Mouse (Mus musculus) kidney, embryonic 16.5 days (tissue): Measurements from ENCODE around the gene Gm9958. TPM values are rescaled to one million over a fixed set of nuclear protein-coding genes. Genes with fewer than 3 reads are reported as not detected.

ENCODE experiments used
- ATAC-seq: fragments of 200-750 bp; cut with Nextera tagmentation; 2 replicates; pipeline ENCODE4 v1.8.0; 2017; ENCODE audit warnings: moderate TSS enrichment; ENCODE audit not compliant: low FRiP score, low TSS enrichment
- H3K27ac ChIP-seq: fragments of 300-500 bp; sonication (generic); 2 replicates; pipeline ENCODE4 v1.5.1; 2014; ENCODE audit warnings: low read length
- H3K27me3 ChIP-seq: fragments of 300-500 bp; sonication (generic); 2 replicates; pipeline ENCODE4 v1.6.1; 2014; ENCODE audit warnings: low read length, control low read depth, mixed read lengths; ENCODE audit not compliant: insufficient read depth
- H3K36me3 ChIP-seq: fragments of 300-500 bp; sonication (generic); 2 replicates; pipeline ENCODE4 v1.6.1; 2014; ENCODE audit warnings: low read length, control low read depth, mixed read lengths; ENCODE audit not compliant: insufficient read depth
- H3K4me1 ChIP-seq: fragments of 300-500 bp; sonication (generic); 2 replicates; pipeline ENCODE4 v1.6.1; 2014; ENCODE audit warnings: low read length, control low read depth, mixed read lengths; ENCODE audit not compliant: insufficient read depth
- H3K4me2 ChIP-seq: fragments of 300-500 bp; sonication (generic); replicated peaks from 2 replicates; pipeline ENCODE4 v1.6.1; 2014; ENCODE audit warnings: low read depth, low read length
- H3K4me3 ChIP-seq: fragments of 300-500 bp; sonication (generic); 2 replicates; pipeline ENCODE4 v1.5.1; 2014; ENCODE audit warnings: mild to moderate bottlenecking, low read length
- H3K9ac ChIP-seq: fragments of 300-500 bp; sonication (generic); replicated peaks from 2 replicates; pipeline ENCODE4 v1.6.1; 2014; ENCODE audit warnings: low read length
- H3K9me3 ChIP-seq: fragments of 300-500 bp; sonication (generic); 2 replicates; pipeline ENCODE4 v1.6.1; 2016; ENCODE audit warnings: low read length, control low read depth
- WGBS: fragments of 180-500 bp; shearing (Covaris S2); extraction: QIAGEN DNeasy Blood & Tissue Kit; methylation state at CpG from one replicate; pipeline ENCODE4 v1.1.7; 2014; 5-methylcytosine and 5-hydroxymethylcytosine counted together
- polyA plus RNA-seq: library from polyadenylated mRNA; unstranded; fragments of >200 nt; fragmentation: Nextera tagmentation; extraction: Ambion mirVana; gene quantifications from 2 replicates; pipeline ENCODE4 v1.2.1, GENCODE M21; 2015

Gene Gm9958
- polyA plus RNA-seq, 1 experiment from 2014 or later, result 7.0 TPM

GRCm38 (mm10) chr5:90355824-90356223, 11.2 kb upstream of the Gm9958 start:
- no peaks in the 10 kb centered on the region for H3K27me3 ChIP-seq
- H3K4me1 ChIP-seq, result peaks cover 4% of the 10 kb centered on the region; the same call in 1 of the 2 replicates
- ATAC-seq, result no peak
- H3K27ac ChIP-seq, result no peak overlapping the region
- H3K9ac ChIP-seq, result no peak overlapping the region
- H3K9me3 ChIP-seq, result no peaks in the 10 kb centered on the region
- peaks cover 7% of the 10 kb centered on the region; the same call in 1 of the 2 replicates for H3K36me3 ChIP-seq
- H3K4me3 ChIP-seq, result no peak overlapping the region
- 83% methylated on average over 3 of the region's 3 CpGs for WGBS
- no peak overlapping the region for H3K4me2 ChIP-seq

- peaks cover 23% of the 10 kb centered on the region for H3K4me1 ChIP-seq
- ATAC-seq, result no peak
- no peak overlapping the region; the same call in 1 of the 2 replicates for H3K27ac ChIP-seq
- H3K9ac ChIP-seq, result peak overlapping the region; percentile 91
- no peaks in the 10 kb centered on the region for H3K27me3 ChIP-seq
- peak overlapping the region; percentile 72 for H3K4me2 ChIP-seq
- H3K4me3 ChIP-seq, result peak overlapping the region; percentile 93
- no peaks in the 10 kb centered on the region for H3K9me3 ChIP-seq
- peaks cover 3% of the 10 kb centered on the region; the same call in 1 of the 2 replicates for H3K36me3 ChIP-seq
- 2% methylated on average over 6 of the region's 6 CpGs for WGBS
Measured at GRCm38 (mm10) chr5:90364526-90364925, 2.5 kb upstream of the Gm9958 start.

GRCm38 (mm10) chr5:90365141-90365951, 1.7 kb upstream of the Gm9958 start:
- Histone ChIP-seq H3K4me1 (peaks cover 23% of the 10 kb centered on the region), H3K4me3 (peak overlapping the region; percentile 93), H3K36me3 (no peaks in the 10 kb centered on the region), H3K27ac (peak overlapping the region; percentile 99), H3K4me2 (peak overlapping the region; percentile 72), H3K9ac (peak overlapping the region; percentile 91), H3K9me3 (no peaks in the 10 kb centered on the region), H3K27me3 (no peaks in the 10 kb centered on the region)
- WGBS, result 0% methylated on average over 47 of the region's 61 CpGs
- peak; percentile 46 for ATAC-seq

GRCm38 (mm10) chr5:90366121-90367066, 610 bp upstream of the Gm9958 start, which contains the start of gene Ankrd17:
Gene Ankrd17, minus strand, starts transcription at chr5:90366577.
- Histone ChIP-seq H3K9ac (peak within 1 kb of the TSS; percentile 91), H3K4me2 (peak within 1 kb of the TSS; percentile 73), H3K27me3 (no peaks in the 10 kb centered on the region), H3K4me1 (peaks cover 20% of the 10 kb centered on the region), H3K9me3 (0 out of 2 replicates have a peak, but pooled peaks cover under 1% of the 10 kb centered on the region), H3K27ac (peak within 1 kb of the TSS; percentile 99), H3K4me3 (peak within 1 kb of the TSS; percentile 93), H3K36me3 (no peaks in the 10 kb centered on the region)
- ATAC-seq, result peak; percentile 94
- WGBS, result under 1% methylated on average over 60 of the region's 104 CpGs

- Histone ChIP-seq H3K27me3 (no peaks in the 10 kb centered on the region), H3K4me2 (no peak overlapping the region), H3K9me3 (0 out of 2 replicates have a peak, but pooled peaks cover 3% of the 10 kb centered on the region), H3K9ac (no peak overlapping the region), H3K4me1 (peaks cover 6% of the 10 kb centered on the region), H3K27ac (no peak overlapping the region), H3K4me3 (no peak overlapping the region), H3K36me3 (no peaks in the 10 kb centered on the region)
- WGBS, result 81% methylated on average over 5 of the region's 5 CpGs
- no peak for ATAC-seq
Measured at GRCm38 (mm10) chr5:90370401-90370800, 3.4 kb downstream of the Gm9958 start.

GRCm38 (mm10) chr5:90373708-90374107, 6.7 kb downstream of the Gm9958 start:
- Histone ChIP-seq H3K9me3 (0 out of 2 replicates have a peak, but pooled peaks cover 3% of the 10 kb centered on the region), H3K4me2 (no peak overlapping the region), H3K27me3 (no peaks in the 10 kb centered on the region; the same call in 1 of the 2 replicates), H3K9ac (no peak overlapping the region), H3K36me3 (no peaks in the 10 kb centered on the region), H3K4me1 (no peaks in the 10 kb centered on the region), H3K4me3 (no peak overlapping the region), H3K27ac (no peak overlapping the region)
- no peak for ATAC-seq
- 90% methylated on average over 4 of the region's 4 CpGs for WGBS

GRCm38 (mm10) chr5:90381458-90381857, 14.5 kb downstream of the Gm9958 start:
- no peaks in the 10 kb centered on the region for H3K4me1 ChIP-seq
- no peak overlapping the region for H3K4me2 ChIP-seq
- no peak overlapping the region for H3K27ac ChIP-seq
- ATAC-seq, result no peak
- WGBS, result 73% methylated on average over 4 of the region's 4 CpGs
- H3K9me3 ChIP-seq, result no peaks in the 10 kb centered on the region
- H3K27me3 ChIP-seq, result no peaks in the 10 kb centered on the region; the same call in 1 of the 2 replicates
- H3K4me3 ChIP-seq, result no peak overlapping the region
- H3K36me3 ChIP-seq, result no peaks in the 10 kb centered on the region
- H3K9ac ChIP-seq, result no peak overlapping the region

GRCm38 (mm10) chr5:90383080-90383479, 16.1 kb downstream of the Gm9958 start:
- ATAC-seq, result no peak
- H3K4me1 ChIP-seq, result no peaks in the 10 kb centered on the region
- no peak overlapping the region for H3K9ac ChIP-seq
- no peaks in the 10 kb centered on the region for H3K9me3 ChIP-seq
- H3K4me3 ChIP-seq, result no peak overlapping the region
- 52% methylated on average over 1 of the region's 1 CpGs for WGBS
- no peaks in the 10 kb centered on the region for H3K27me3 ChIP-seq
- no peaks in the 10 kb centered on the region for H3K36me3 ChIP-seq
- no peak overlapping the region for H3K4me2 ChIP-seq
- H3K27ac ChIP-seq, result no peak overlapping the region

GRCm38 (mm10) chr5:90393764-90394163, 26.8 kb downstream of the Gm9958 start:
- Histone ChIP-seq H3K4me1 (no peaks in the 10 kb centered on the region), H3K36me3 (no peaks in the 10 kb centered on the region), H3K27me3 (no peaks in the 10 kb centered on the region), H3K9ac (no peak overlapping the region), H3K27ac (no peak overlapping the region), H3K4me3 (no peak overlapping the region), H3K9me3 (no peaks in the 10 kb centered on the region), H3K4me2 (no peak overlapping the region)
- ATAC-seq, result no peak
- 56% methylated on average over 5 of the region's 5 CpGs for WGBS
